Mouse (Mus musculus) cerebellum, postnatal 10 days (tissue): ENCODE results near the gene 1700003H04Rik.

Source experiments
- DNase-seq, 2 experiments: peaks; one replicate each; pipeline ENCODE4 v3.0.0; 2021; ENCODE audit warnings: mixed read lengths in 2 of 2

1700003H04Rik gene

GRCm38 (mm10) chr3:124581001-124581400, at the start of gene 1700003H04Rik:
1700003H04Rik (minus strand) TSS chr3:124581101.
- no peak for DNase-seq

- DNase-seq = no peak
Measured at GRCm38 (mm10) chr3:124623031-124623430, 42.1 kb upstream of the 1700003H04Rik start.

- DNase-seq = peak; percentile 5 to 11
Measured at GRCm38 (mm10) chr3:124613287-124613686, 32.4 kb upstream of the 1700003H04Rik start.

DNA sequence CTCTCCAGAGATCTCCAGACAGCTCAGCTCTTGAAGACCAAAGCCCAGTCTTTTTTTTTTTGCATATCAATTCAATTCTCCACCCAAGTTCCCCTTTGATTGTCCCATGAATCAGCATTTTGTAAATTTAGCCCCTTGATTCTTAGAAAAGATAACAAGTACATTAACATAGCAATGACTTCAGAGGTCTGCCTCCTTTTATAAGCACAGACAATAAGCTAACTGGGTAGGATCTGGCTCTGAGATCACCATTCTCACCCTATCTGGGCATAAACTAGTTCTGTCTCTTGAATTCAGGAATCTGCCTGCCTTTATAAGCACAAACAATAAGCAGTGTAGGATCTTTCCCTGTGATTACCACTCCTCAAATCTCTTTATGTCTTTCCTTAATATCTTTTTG, 29.1 kb upstream of the 1700003H04Rik start:
- no peak for DNase-seq

DNA sequence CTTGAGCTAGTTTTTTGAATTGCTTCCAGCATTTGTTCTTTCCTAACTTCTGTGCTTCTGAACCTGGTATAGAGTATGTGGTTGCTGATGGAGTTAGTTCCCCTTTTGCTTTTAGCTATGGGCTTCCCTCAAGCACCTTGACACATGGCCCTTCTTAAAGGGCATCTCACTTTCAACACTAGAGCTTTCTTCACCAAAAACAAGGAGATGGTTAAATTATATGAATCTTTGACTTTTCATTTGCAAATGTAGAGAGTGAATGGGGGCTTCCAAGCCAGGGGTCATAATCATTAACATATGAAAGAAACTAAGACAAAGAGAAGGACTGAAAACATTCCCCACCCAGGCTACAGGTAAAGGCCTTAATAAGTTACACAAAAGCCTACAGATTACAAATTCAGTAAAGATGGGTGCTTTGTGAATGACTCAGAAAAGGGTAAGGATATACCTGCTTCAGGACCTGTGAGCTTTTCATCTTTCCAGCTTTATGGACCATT, 25.2 kb upstream of the 1700003H04Rik start:
- DNase-seq = no peak

- DNase-seq = no peak
Measured at GRCm38 (mm10) chr3:124605518-124605917, 24.6 kb upstream of the 1700003H04Rik start.

- no peak for DNase-seq
Measured at GRCm38 (mm10) chr3:124597789-124598188, 16.9 kb upstream of the 1700003H04Rik start.

DNA sequence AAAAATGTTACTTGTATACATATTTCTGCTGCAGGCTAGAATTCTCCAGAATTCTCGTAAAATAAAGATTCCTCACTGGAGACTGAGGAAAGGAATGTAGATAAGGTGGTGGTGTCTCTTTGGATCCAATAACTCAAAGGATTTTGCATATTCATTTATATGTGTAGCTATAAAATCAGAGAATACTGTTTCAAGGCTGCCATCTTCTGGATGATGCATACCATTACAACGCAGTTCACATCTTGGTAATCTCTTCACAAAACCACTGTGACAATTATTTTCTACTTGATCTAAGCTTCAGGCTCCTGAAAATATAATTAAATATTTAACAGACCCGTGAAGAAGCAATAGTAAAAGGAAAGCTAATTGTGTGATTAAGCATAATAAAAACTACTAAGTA, 6.6 kb upstream of the 1700003H04Rik start:
- peak; percentile 30 to 71 for DNase-seq

DNA sequence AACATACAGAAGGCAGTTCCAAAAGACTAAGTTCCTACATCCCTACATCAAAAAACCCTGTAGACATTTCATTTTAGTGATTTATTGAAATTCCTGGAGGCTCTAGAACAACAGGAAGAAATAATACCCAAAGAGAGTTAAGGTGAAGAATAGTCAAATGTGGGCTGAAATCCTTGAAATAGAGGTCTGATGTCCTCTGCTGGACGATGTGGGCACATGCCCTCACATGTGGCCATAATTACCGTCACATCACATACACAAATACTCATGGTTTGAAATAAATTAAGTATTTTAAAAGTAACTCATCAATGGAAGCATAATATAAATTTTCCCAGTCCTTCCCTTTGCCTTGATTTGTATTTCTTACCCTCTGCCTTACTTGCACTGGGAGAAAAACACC, 4.9 kb upstream of the 1700003H04Rik start:
- DNase-seq = peak; percentile 59 to 63

GRCm38 (mm10) chr3:124557317-124557716, 23.6 kb downstream of the 1700003H04Rik start:
- no peak for DNase-seq

DNA sequence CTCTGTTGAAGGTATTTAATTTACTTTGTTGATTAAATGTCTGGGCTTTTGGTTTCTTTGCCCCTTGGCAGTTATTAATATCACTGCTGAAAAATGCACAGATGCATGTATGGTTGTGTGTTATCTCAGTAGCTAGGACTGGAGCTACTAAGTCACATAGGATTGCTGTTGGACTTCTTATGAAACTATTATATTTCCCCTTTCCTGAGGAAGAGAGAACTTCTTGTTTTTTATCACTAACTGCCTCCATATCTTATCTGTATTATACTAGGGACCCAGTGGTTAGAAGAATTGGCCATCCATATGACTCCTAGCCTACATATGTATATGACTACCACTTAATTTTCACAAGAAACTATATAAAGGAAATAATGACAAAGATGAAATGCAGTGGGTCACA, 24.9 kb downstream of the 1700003H04Rik start:
- DNase-seq = no peak

DNA sequence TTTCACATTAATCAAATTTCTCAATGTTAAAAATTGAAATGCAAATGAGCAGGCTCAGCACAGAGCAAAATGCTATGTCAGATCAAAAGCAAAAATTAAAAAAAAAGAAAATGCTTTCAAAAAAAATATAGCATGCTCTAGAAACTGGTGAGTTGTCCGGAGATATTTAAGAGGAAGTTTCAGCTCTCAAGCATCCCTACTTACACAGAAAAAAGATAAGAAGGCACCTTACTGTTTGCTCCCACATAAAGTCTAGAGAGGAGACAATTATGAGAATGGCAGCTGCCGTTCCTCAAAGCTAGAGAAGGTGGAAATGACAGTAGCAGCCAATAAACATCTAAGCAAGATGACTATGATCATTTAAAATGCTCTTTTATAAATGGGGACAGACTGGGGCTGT, 25.8 kb downstream of the 1700003H04Rik start:
- no peak for DNase-seq

GRCm38 (mm10) chr3:124548898-124549297, 32.0 kb downstream of the 1700003H04Rik start:
- DNase-seq = peak; percentile 71 to 81

DNA sequence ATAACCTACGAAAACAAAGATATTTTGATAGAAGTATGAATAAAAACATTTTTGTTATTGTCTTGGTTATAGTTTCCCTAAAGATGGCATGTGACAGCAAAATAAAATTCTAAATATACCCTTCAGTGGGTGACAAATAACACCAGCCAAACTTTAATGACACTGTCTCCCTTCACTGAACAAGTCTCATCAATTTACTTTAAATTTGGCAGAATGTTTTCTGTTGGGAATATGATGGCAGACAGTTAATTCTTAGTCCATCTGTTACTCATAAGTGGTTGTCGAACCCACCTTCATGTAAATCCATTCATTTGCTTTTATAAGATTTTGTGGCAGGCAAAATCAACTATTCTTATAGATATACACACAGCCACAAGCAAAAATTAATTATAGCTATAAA, 42.6 kb downstream of the 1700003H04Rik start:
- peak; percentile 10 to 62 for DNase-seq

DNA sequence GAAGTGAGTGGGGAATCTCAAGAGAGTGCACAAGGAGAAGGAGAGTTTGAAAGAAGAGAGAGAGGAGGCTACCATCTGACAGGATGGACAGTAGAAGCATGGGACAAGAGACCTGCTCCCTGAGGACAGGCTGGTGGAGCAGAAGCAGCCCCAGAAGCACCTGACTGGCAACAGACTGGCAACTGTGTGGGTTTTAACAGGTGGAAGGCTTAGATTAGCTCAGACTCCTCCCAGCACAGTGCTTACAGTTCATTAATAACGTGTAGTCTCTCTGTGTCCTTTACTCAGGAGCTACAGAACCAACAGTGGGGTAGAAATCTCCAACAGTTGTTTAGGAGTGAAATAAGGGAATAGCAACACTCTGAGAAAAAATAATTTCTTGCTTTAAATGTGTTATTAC, 44.3 kb downstream of the 1700003H04Rik start:
- DNase-seq = peak in 1 of 2 experiments; percentile 17

DNA sequence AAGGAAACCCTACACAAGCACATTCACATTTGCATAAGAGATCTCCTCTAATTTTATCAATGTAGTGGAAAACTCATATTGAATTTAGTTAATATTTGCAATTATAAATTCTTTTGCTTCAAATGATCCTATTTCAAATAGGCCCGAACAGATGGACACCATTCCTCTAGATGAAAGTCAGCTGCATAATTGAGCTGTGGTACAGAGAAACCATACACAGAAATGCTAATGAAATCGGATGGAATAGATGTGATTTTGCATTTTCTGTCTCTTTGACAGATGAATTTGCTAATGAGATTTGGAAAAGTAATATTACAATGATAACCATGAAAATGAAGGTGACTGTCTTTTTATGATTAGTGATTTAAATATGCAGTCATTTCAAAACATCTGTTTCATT, 62.1 kb downstream of the 1700003H04Rik start:
- DNase-seq = no peak
